Mouse (Mus musculus) neural tube, embryonic 11.5 days (tissue): ENCODE measurements around the gene Slc1a3. TPM values are rescaled to one million over a fixed set of nuclear protein-coding genes. Genes with fewer than 3 reads are reported as not detected.
A peak's percentile ranks its signal among the peaks of the same experiment; 100 is the strongest.

Experiments used
- ATAC-seq: fragments of 200-750 bp; cut with Nextera tagmentation; 2 replicates; pipeline ENCODE4 v1.8.0; 2017; ENCODE audit warnings: moderate number of reproducible peaks, mild to moderate bottlenecking, moderate TSS enrichment, moderate library complexity; ENCODE audit not compliant: insufficient read depth, low FRiP score, low TSS enrichment
- DNase-seq: peaks from one replicate; pipeline ENCODE4 v3.0.0-alpha.2; 2015; ENCODE audit warnings: low spot score
- H3K27ac ChIP-seq: fragments of 300-500 bp; sonication (generic); 2 replicates; pipeline ENCODE4 v1.5.1; 2014; ENCODE audit warnings: low read depth, mild to moderate bottlenecking, low read length
- H3K27me3 ChIP-seq: fragments of 300-500 bp; sonication (generic); 2 replicates; pipeline ENCODE4 v1.6.1; 2014; ENCODE audit warnings: mild to moderate bottlenecking, low read length, mixed read lengths; ENCODE audit not compliant: control insufficient read depth, insufficient read depth
- H3K36me3 ChIP-seq: fragments of 300-500 bp; sonication (generic); 2 replicates; pipeline ENCODE4 v1.6.1; 2014; ENCODE audit warnings: mild to moderate bottlenecking, low read length, moderate library complexity, mixed read lengths; ENCODE audit not compliant: control insufficient read depth, insufficient read depth
- H3K4me1 ChIP-seq: fragments of 300-500 bp; sonication (generic); 2 replicates; pipeline ENCODE4 v1.6.1; 2014; ENCODE audit warnings: low read length, mixed read lengths; ENCODE audit not compliant: control insufficient read depth, insufficient read depth
- H3K4me2 ChIP-seq: fragments of 300-500 bp; sonication (generic); 2 replicates; pipeline ENCODE4 v1.6.1; 2014; ENCODE audit warnings: low read depth, mild to moderate bottlenecking, moderate library complexity
- H3K4me3 ChIP-seq: fragments of 300-500 bp; sonication (generic); 2 replicates; pipeline ENCODE4 v1.5.1; 2014; ENCODE audit warnings: low read depth, low read length
- H3K9ac ChIP-seq: fragments of 300-500 bp; sonication (generic); 2 replicates; pipeline ENCODE4 v1.6.1; 2014; ENCODE audit warnings: mild to moderate bottlenecking, low read length
- H3K9me3 ChIP-seq: fragments of 300-500 bp; sonication (generic); 2 replicates; pipeline ENCODE4 v1.6.1; 2016; ENCODE audit warnings: low read length; ENCODE audit not compliant: control insufficient read depth
- WGBS: fragments of 180-500 bp; shearing (Covaris S2); extraction: QIAGEN DNeasy Blood & Tissue Kit; methylation state at CpG from one replicate; pipeline ENCODE4 v1.1.7; 2014; 5-methylcytosine and 5-hydroxymethylcytosine counted together
- polyA plus RNA-seq: library from polyadenylated mRNA; unstranded; fragments of >200 nt; fragmentation: Nextera tagmentation; extraction: Ambion mirVana; gene quantifications from 2 replicates; pipeline ENCODE4 v1.2.1, GENCODE M21; 2014

The Slc1a3 gene
- polyA plus RNA-seq, 1 experiment from 2014 or later = 58.6 TPM

GRCm38 (mm10) chr15:8596375-8596900 lies 114.1 kb downstream of the Slc1a3 start:
- Histone ChIP-seq H3K9ac (no peak overlapping the region), H3K9me3 (no peaks in the 10 kb centered on the region), H3K27ac (no peak overlapping the region), H3K4me2 (no peak overlapping the region), H3K36me3 (no peaks in the 10 kb centered on the region), H3K4me1 (no peaks in the 10 kb centered on the region), H3K27me3 (no peaks in the 10 kb centered on the region), H3K4me3 (no peak overlapping the region)
- 86% methylated on average over 8 of the region's 8 CpGs for WGBS
- ATAC-seq (no peak), DNase-seq (no peak)

DNA sequence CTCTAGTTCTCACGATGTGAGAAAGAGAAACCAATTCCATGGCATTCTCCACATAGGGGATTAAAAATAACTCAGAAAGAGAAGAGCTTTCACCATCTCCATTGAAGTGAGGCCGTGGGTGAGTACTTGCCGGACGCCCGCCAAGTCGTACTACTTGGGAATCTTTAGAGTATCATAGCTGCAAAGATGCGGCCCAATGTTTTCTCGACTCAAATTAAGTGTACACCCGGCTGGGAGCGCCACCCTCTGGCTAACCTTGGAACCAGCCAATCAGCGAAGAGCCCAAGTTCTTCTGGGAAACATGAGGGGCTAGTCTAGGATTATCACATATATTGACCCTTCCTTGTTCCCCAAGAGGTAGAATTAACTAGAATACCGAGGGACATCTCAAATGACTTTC lies 115.3 kb downstream of the Slc1a3 start:
- DNase-seq (no peak), ATAC-seq (no peak)
- H3K27me3 ChIP-seq = no peaks in the 10 kb centered on the region
- no peak overlapping the region for H3K9ac ChIP-seq
- H3K36me3 ChIP-seq = no peaks in the 10 kb centered on the region
- 88% methylated on average over 12 of the region's 12 CpGs for WGBS
- H3K4me3 ChIP-seq = no peak overlapping the region
- H3K4me1 ChIP-seq = no peaks in the 10 kb centered on the region
- H3K27ac ChIP-seq = no peak overlapping the region
- no peak overlapping the region for H3K4me2 ChIP-seq
- no peaks in the 10 kb centered on the region for H3K9me3 ChIP-seq

DNA sequence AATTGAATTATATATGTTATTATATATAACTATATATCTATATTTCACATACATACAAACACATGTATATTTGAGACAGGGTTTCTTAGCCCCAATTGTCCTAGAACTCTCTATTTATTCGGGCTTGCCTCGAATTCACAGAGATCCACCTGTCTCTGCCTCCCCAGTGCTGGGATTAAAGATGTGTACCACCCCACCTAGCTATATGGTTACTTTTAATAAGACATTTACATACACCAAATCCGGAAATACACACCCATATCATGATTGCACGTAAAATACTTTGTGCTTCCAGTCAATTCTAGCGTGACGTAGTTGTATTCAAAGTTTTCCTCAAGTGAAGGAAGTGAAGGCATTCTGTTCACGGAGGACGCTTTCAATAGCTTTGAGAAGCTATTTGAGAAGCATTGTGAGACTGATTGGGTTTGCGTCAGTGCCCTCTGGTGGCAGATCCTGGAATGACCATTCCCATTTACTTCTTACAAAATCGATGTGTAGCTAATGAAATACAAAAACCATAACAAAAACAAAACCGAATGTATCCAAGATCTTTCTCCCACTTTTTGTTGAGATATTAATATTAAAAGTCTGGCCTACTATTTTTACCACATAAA lies 121.0 kb downstream of the Slc1a3 start:
- Histone ChIP-seq H3K4me1 (no peaks in the 10 kb centered on the region), H3K4me2 (no peak overlapping the region), H3K27ac (no peak overlapping the region), H3K4me3 (no peak overlapping the region), H3K36me3 (no peaks in the 10 kb centered on the region), H3K9me3 (no peaks in the 10 kb centered on the region), H3K9ac (no peak overlapping the region), H3K27me3 (no peaks in the 10 kb centered on the region)
- no peak for ATAC-seq
- peak; percentile 83 for DNase-seq
- WGBS = 27% methylated on average over 11 of the region's 11 CpGs

DNA sequence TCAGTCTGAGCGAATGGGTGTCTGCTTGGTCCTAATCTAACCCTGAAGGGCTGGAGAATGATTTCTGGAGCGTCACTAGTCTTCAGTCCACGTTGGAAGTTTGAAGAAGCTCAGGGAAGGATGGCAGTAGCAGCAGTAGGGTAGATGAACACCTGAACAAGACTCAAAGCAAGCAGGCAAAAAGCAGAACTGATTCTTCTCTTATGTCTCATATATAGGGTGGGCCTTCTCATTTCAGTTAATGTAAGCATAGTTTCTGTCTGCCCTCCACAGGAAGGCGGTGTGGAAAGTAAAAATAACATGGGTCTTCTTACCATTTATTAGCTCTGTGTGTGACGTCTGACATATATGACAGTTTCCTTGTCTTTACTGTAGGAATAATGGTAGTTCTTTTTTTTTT lies 122.5 kb downstream of the Slc1a3 start:
- no peak overlapping the region for H3K27ac ChIP-seq
- H3K9ac ChIP-seq = no peak overlapping the region
- ATAC-seq = no peak
- no peak overlapping the region for H3K4me3 ChIP-seq
- no peaks in the 10 kb centered on the region for H3K4me1 ChIP-seq
- WGBS = 80% methylated on average over 5 of the region's 5 CpGs
- no peaks in the 10 kb centered on the region for H3K9me3 ChIP-seq
- no peaks in the 10 kb centered on the region for H3K36me3 ChIP-seq
- no peak overlapping the region for H3K4me2 ChIP-seq
- no peak for DNase-seq
- no peaks in the 10 kb centered on the region for H3K27me3 ChIP-seq

- H3K4me2 ChIP-seq = no peak overlapping the region
- no peaks in the 10 kb centered on the region for H3K4me1 ChIP-seq
- 70% methylated on average over 9 of the region's 9 CpGs for WGBS
- H3K9me3 ChIP-seq = no peaks in the 10 kb centered on the region
- no peak overlapping the region for H3K27ac ChIP-seq
- no peaks in the 10 kb centered on the region for H3K27me3 ChIP-seq
- no peak overlapping the region for H3K9ac ChIP-seq
- H3K4me3 ChIP-seq = no peak overlapping the region
- DNase-seq = no peak
- H3K36me3 ChIP-seq = no peaks in the 10 kb centered on the region
- ATAC-seq = no peak
These were observed 123.7 kb downstream of the Slc1a3 start for GRCm38 (mm10) chr15:8586822-8587281.

Other genes starting within 250 kb of the Slc1a3 start
- gene Gm2310, start 190.8 kb downstream of the Slc1a3 start, polyA plus RNA-seq = not detected in 2 replicates